Mouse (Mus musculus): ENCODE results near the gene Mtf2. TPM values are rescaled to one million over a fixed set of nuclear protein-coding genes. Genes with fewer than 3 reads are reported as not detected.
"Not testable (repeated sequence)": the region's sequence is repeated elsewhere in the genome, so short reads cannot be mapped to it uniquely, and the experiment has no call there.

Mtf2 gene
- 10 to 100 TPM; 23.7 to 40.4 (median 27.0) TPM for total RNA-seq (2022)

GRCm38 (mm10) chr5:108065465-108066411 lies at the start of gene Mtf2:
TSS of gene Mtf2 (plus strand) at chr5:108065674.
- DNase-seq = peak; percentile 92

DNA sequence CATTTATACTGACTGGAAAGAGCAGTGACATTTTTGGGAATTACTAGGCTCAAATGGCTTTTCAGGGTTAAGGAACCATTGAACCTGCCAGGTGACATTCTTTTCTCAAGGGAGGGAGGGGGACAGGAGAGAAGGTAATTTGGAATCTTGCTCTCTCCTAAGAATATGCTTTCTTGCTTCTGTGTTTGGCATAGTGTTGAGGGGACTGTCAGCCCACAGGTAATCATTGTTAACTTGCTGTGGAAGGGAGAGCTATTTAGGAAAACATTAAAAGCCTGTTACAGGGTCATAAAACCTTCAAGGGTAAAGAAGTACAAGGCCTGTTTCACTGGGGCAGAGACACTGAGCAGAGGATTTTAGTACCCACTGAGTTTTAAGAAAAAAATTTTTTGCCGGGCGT lies 48.2 kb upstream of the Mtf2 start:
- DNase-seq = no peak

GRCm38 (mm10) chr5:108019367-108019766 lies 46.1 kb upstream of the Mtf2 start:
- no peak for DNase-seq

- DNase-seq = no peak
Observed at GRCm38 (mm10) chr5:108021346-108021745, 44.1 kb upstream of the Mtf2 start.

GRCm38 (mm10) chr5:108028230-108028629 lies 37.2 kb upstream of the Mtf2 start:
- no peak for DNase-seq

- DNase-seq = not testable (repeated sequence)
Observed at GRCm38 (mm10) chr5:108028797-108029536, 36.5 kb upstream of the Mtf2 start.

DNA sequence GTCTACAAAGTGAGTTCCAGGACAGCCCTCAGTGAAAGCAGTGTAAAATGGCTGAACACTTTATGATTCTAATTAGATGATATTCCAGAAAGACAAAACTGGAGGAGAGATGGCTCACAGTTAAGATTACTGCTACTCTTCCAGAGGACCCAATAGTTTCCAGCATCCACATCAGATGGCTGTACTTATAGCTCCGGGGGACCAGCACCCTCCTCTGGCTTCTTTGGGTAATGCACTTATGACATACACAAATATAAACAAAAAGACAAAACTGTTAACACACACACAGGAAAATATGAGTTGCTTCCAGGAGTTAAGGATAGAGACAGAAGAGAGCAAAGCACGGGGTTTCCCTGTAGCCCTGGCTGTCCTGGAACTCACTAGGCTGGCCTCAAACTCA lies 35.5 kb upstream of the Mtf2 start:
- no peak for DNase-seq

DNA sequence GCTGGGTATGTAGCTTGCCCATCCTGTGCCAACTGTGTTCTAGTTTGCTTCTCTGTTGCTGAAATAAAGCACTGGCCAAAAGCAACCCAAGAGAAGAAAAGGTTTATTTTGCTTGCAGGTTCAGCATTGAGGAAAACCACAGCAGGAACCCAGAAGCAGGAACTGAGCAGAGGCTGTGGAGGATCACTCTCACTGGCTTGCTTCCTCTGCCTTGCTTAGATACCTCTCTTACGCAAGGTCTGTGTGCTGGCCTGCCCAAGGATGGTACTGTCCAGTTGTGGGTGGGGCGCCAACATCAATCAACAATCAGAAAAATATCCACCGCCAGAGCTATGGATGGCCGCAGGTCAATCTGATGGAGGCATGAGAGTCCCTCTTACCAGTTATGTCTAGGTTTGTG lies 34.2 kb upstream of the Mtf2 start:
- no peak for DNase-seq

DNA sequence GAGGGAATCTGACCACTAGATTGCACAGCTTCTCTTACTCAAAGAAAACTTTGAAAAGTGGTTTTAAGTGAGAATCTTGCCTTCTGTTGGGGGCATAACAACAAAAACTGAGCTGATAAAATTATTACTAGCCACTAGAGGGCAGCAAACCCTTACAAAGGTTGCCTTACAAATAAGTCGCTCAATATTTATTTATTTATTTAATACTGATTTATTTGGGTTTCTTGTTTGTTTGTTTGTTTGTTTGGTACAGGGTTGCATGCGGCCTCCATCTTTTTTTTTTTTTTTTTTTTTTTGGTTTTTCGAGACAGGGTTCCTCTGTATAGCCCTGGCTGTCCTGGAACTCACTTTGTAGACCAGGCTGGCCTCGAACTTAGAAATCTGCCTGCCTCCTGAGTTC lies 31.3 kb upstream of the Mtf2 start:
- DNase-seq = no peak

GRCm38 (mm10) chr5:108035523-108035922 lies 30.0 kb upstream of the Mtf2 start:
- no peak for DNase-seq

DNA sequence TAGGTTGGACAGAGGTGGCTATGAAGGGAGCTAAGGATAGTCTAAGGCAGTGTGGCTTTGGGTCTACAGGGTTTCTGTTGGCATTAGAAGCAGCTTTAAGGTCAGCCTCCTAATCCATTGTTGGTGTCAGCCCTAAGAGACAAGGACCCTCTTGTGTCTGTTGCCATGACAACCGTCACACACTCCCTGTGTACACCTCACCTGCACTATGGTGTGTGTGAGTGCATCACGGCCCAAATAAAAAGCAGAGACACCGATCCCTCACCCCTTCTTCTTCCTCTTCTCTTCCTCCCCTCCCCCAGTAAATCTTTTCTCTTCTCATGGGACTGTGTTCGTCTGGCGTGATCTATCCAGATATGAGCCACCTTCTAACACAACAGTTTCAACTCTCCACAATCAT lies 23.4 kb upstream of the Mtf2 start:
- no peak for DNase-seq

GRCm38 (mm10) chr5:108043908-108044307 lies 21.6 kb upstream of the Mtf2 start:
- no peak for DNase-seq

GRCm38 (mm10) chr5:108049711-108050268 lies 15.7 kb upstream of the Mtf2 start:
- no peak for DNase-seq

DNA sequence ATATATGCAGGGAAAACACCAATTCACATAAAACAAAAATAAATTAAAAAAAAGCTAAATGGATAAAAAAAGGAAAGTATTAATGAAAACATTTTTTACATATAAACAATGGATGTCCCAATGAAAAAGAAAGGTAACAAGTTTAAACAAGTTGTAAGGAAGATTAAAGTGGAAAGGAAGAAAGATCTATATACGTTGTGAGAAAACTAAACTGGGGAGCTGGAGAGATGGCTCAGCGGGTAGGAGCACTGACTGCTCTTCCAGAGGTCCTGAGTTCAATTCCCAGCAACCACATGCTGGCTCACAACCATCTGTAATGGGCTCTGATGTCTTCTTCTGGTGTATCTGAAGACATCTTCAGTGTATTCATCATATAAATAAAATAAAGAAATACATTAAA lies 14.4 kb upstream of the Mtf2 start:
- DNase-seq = no peak

- not testable (repeated sequence) for DNase-seq
Observed at GRCm38 (mm10) chr5:108051727-108052126, 13.7 kb upstream of the Mtf2 start.

DNA sequence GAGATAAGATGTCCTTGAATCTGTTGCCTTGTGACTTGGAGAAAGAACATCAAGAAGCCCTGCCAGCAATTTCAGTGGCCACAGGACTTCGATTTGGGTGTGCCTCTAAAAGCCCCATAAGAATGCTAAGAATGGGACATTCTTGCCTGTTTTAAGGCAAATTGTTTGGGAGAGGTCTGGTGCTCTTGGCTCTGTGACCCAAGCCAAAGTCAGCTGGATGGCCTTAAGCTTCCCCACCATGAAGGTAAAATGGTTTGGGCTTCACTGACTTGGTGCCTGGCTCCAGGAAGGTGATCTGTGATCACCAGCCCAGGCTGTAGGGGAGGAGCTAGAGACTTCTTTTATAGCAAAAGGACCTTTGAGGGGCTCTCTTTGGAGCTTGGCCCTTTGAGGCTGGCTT lies 13.3 kb upstream of the Mtf2 start:
- no peak for DNase-seq

GRCm38 (mm10) chr5:108053566-108053965 lies 11.9 kb upstream of the Mtf2 start:
- no peak for DNase-seq

DNA sequence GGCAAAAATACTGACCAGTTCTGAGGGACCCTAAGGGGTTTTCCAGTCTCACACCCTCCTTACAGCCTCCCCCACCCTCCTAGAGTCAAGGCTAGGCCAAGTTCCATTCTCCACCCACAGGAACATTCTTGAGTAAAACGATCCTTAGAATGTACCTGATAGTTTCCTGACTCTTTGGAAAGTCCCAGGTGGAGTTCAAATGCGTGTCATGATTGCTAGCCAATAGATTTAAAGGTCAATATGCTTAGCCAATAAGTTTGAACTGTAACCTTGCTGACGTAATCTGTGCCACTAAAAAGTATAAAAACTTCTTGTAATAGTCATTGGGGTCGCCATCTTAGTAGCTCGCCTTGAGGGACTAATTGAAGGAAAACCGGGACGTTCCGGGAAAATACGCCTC lies 5.1 kb upstream of the Mtf2 start:
- DNase-seq = no peak

DNA sequence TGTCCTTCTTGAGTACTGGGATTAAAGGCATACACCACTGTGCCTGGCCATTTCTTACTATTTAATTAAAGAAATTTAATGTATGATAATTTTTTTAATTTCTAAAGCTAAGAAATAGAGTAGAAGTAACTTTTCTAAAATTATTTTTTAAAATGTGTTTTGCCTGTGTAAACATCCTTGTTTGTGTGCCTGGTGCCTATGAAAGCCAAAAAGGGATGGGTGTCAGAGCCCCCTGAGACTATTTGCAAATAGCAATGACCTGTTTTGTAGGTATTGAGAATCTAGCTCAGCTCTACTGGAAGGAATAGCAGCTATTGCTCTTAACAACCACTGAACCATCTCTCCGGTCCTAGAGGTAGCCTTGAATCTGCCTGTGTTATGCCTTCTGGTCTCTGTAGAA lies 6.8 kb downstream of the Mtf2 start:
- no peak for DNase-seq

DNA sequence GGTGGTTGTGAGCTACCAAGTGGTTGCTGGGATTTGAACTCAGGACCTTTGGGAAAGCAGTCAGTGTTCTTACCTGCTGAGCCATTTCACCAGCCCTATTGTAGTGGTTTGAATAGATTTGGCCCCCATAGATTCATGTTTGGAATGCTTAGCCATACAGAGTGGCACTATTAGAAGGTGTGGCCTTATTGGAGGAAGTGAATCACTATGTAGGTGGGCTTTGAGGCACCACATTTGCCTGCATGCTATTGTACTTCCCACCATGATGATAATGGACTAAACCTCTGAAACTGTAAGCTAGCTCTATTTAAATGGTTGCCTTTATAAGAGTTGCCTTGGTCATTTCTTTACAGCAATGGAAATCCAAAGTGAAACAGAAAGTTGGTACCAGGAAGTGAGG lies 10.8 kb downstream of the Mtf2 start:
- no peak for DNase-seq

DNA sequence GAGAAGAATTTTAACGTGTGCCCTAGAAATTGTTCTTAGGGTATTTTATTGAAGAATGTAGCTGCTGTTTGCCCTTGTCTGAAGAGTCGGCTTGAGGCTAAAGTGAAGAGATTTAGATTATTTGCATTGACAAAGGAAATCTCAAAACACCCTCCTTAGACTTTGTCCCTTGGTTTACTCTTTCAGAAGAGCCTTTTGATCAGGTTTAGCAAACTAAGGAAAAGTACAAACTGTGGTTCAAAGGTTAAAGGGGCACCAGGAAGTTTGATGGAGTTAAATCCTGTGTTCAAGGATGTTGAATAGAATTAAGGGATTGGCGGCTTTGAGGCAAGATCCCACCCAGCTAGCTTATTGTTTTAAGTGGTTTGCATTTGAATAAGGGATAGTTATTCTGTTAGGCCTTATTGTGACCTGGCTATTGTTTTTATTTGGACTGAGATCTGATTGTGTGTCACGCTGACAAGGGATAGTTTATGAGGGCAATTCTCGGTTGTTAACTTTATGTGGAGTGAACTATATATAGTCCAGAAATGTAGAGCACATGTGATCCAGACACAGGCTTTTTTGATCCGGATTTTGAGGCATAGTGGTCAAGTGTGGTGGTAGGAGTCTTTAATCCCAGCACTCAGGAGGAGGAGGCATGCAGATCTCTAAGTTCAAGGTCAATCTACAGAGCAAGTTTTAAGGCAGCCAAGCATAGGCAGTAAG lies 11.5 kb downstream of the Mtf2 start:
- no peak for DNase-seq

GRCm38 (mm10) chr5:108079603-108080002 lies 14.1 kb downstream of the Mtf2 start:
- DNase-seq = no peak

- DNase-seq = no peak
Observed at GRCm38 (mm10) chr5:108082380-108082779, 16.9 kb downstream of the Mtf2 start.
